Mouse (Mus musculus) stomach, postnatal 0 days (tissue): ENCODE measurements around the gene Rad51b.

Experiments used
- CTCF ChIP-seq: IDR thresholded peaks from 2 replicates; pipeline ENCODE4 v1.5.1; 2016; ENCODE audit warnings: antibody characterized with exemption, low read depth, mild to moderate bottlenecking, moderate library complexity
- EP300 ChIP-seq: optimal IDR thresholded peaks from 2 replicates; pipeline ENCODE3; 2016; ENCODE audit warnings: antibody characterized with exemption

- TF ChIP-seq CTCF, result no peak
- TF ChIP-seq EP300, result no peak
These were observed 159.2 kb downstream of the Rad51b start for GRCm38 (mm10) chr12:79456251-79456650.
